Mouse (Mus musculus) midbrain, embryonic 13.5 days (tissue): ENCODE measurements around the gene Zup1. TPM values are rescaled to one million over a fixed set of nuclear protein-coding genes. Genes with fewer than 3 reads are reported as not detected.
"Not testable (repeated sequence)": the region's sequence is repeated elsewhere in the genome, so short reads cannot be mapped to it uniquely, and the experiment has no call there.

Source experiments
- ATAC-seq: fragments of 200-750 bp; cut with Nextera tagmentation; 2 replicates; pipeline ENCODE4 v1.8.0; 2017; ENCODE audit warnings: mild to moderate bottlenecking, moderate TSS enrichment, moderate library complexity
- H3K27ac ChIP-seq: fragments of 300-500 bp; sonication (generic); 2 replicates; pipeline ENCODE4 v1.5.1; 2015; ENCODE audit warnings: inconsistent platforms, mild to moderate bottlenecking, moderate library complexity
- H3K27me3 ChIP-seq: fragments of 300-500 bp; sonication (generic); 2 replicates; pipeline ENCODE4 v1.6.1; 2015; ENCODE audit warnings: mild to moderate bottlenecking, inconsistent platforms
- H3K36me3 ChIP-seq: fragments of 300-500 bp; sonication (generic); 2 replicates; pipeline ENCODE4 v1.6.1; 2015; ENCODE audit warnings: mild to moderate bottlenecking, inconsistent platforms
- H3K4me1 ChIP-seq: fragments of 300-500 bp; sonication (generic); replicated peaks from 2 replicates; pipeline ENCODE4 v1.6.1; 2015; ENCODE audit warnings: inconsistent platforms
- H3K4me2 ChIP-seq: fragments of 300-500 bp; sonication (generic); replicated peaks from 2 replicates; pipeline ENCODE4 v1.6.1; 2015; ENCODE audit warnings: moderate library complexity, mild to moderate bottlenecking, inconsistent platforms
- H3K4me3 ChIP-seq: fragments of 300-500 bp; sonication (generic); replicated peaks from 2 replicates; pipeline ENCODE4 v1.5.1; 2015; ENCODE audit warnings: mild to moderate bottlenecking, inconsistent platforms
- H3K9ac ChIP-seq: fragments of 300-500 bp; sonication (generic); replicated peaks from 2 replicates; pipeline ENCODE4 v1.6.1; 2015; ENCODE audit warnings: mild to moderate bottlenecking, inconsistent platforms
- H3K9me3 ChIP-seq: fragments of 300-500 bp; sonication (generic); 2 replicates; pipeline ENCODE4 v1.6.1; 2016; ENCODE audit warnings: mild to moderate bottlenecking, inconsistent platforms
- WGBS: fragments of 180-500 bp; shearing (Covaris S2); methylation state at CpG from one replicate; pipeline ENCODE4 v1.1.7; 2015; 5-methylcytosine and 5-hydroxymethylcytosine counted together
- polyA plus RNA-seq: library from polyadenylated mRNA; unstranded; fragments of >200 nt; fragmentation: Nextera tagmentation; extraction: Ambion mirVana; gene quantifications from 2 replicates; pipeline ENCODE4 v1.2.1, GENCODE M21; 2015

The Zup1 gene
- polyA plus RNA-seq, 1 experiment from 2014 or later = 27.2 TPM

- not testable (repeated sequence) for H3K27me3 ChIP-seq, H3K4me1 ChIP-seq, H3K36me3 ChIP-seq, H3K9ac ChIP-seq, ATAC-seq, H3K4me3 ChIP-seq, H3K9me3 ChIP-seq, H3K27ac ChIP-seq, H3K4me2 ChIP-seq
- WGBS = 85% methylated on average over 1 of the region's 1 CpGs
These were observed 49.5 kb downstream of the Zup1 start for GRCm38 (mm10) chr10:33901520-33901919.

GRCm38 (mm10) chr10:33882411-33882810, 68.7 kb downstream of the Zup1 start:
- H3K4me3 ChIP-seq, H3K27ac ChIP-seq, H3K4me1 ChIP-seq, H3K9me3 ChIP-seq, H3K9ac ChIP-seq, ATAC-seq, H3K27me3 ChIP-seq, H3K36me3 ChIP-seq, H3K4me2 ChIP-seq: not testable (repeated sequence)
- WGBS = 82% methylated on average over 2 of the region's 2 CpGs

GRCm38 (mm10) chr10:33872672-33873398, 78.2 kb downstream of the Zup1 start:
- no peak overlapping the region for H3K4me2 ChIP-seq
- H3K27ac ChIP-seq = no peak overlapping the region
- H3K9me3 ChIP-seq = peaks cover 6% of the 10 kb centered on the region; the same call in 1 of the 2 replicates
- H3K9ac ChIP-seq = no peak overlapping the region
- no peak for ATAC-seq
- WGBS = 80% methylated on average over 2 of the region's 2 CpGs
- no peak overlapping the region for H3K4me3 ChIP-seq
- no peaks in the 10 kb centered on the region for H3K4me1 ChIP-seq
- no peaks in the 10 kb centered on the region for H3K27me3 ChIP-seq
- H3K36me3 ChIP-seq = no peaks in the 10 kb centered on the region

GRCm38 (mm10) chr10:33870441-33870840, 80.6 kb downstream of the Zup1 start:
- Histone ChIP-seq H3K4me1 (no peaks in the 10 kb centered on the region), H3K27ac (no peak overlapping the region), H3K36me3 (no peaks in the 10 kb centered on the region), H3K9me3 (peaks cover 6% of the 10 kb centered on the region; the same call in 1 of the 2 replicates), H3K4me2 (no peak overlapping the region), H3K4me3 (no peak overlapping the region), H3K9ac (no peak overlapping the region), H3K27me3 (no peaks in the 10 kb centered on the region)
- WGBS = 24% methylated on average over 1 of the region's 1 CpGs
- no peak for ATAC-seq

Other genes with a start within 250 kb of the Zup1 start
- not detected in 2 replicates for gene Sult3a2, start 164.6 kb downstream of the Zup1 start, polyA plus RNA-seq
- gene Sult3a1, start 93.5 kb downstream of the Zup1 start, polyA plus RNA-seq = not detected in 2 replicates
- gene Rsph4a, start 46.2 kb downstream of the Zup1 start, polyA plus RNA-seq = 0.31 and 0.59 TPM in 2 replicates
- gene Rwdd1, start 68.4 kb upstream of the Zup1 start, polyA plus RNA-seq = 131 and 138 TPM in 2 replicates
- gene Trappc3l, start 86.3 kb upstream of the Zup1 start, polyA plus RNA-seq = not detected in 2 replicates
- gene Calhm4, start 93.0 kb upstream of the Zup1 start, polyA plus RNA-seq = not detected in 2 replicates
- gene Calhm5, start 145.2 kb upstream of the Zup1 start, polyA plus RNA-seq = 0.16 and 0.32 TPM in 2 replicates
- gene Calhm6, start 176.7 kb upstream of the Zup1 start, polyA plus RNA-seq = 0.19 and 0.31 TPM in 2 replicates